Mouse (Mus musculus) effector memory CD4-positive, alpha-beta T cell, adult 7 months (primary cell): ENCODE measurements around the gene Pbx1. TPM values are rescaled to one million over a fixed set of nuclear protein-coding genes. Genes with fewer than 3 reads are reported as not detected.

Experiments used
- polyA plus RNA-seq: library from polyadenylated mRNA; unstranded; fragments of 100-300 nt; shearing (Covaris generic); gene quantifications from one replicate; pipeline ENCODE4 v1.2.1, GENCODE M21; 2017

Pbx1 gene
- 0.80 TPM for polyA plus RNA-seq

DNA sequence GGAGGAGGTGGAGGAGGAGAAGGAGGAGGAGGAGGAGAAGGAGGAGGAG is at the start of gene Pbx1:
Gene Pbx1, minus strand, starts transcription at position 39 of the 49 bp plus-strand sequence.

